Mouse (Mus musculus) adrenal gland, postnatal 4 days (tissue): ENCODE measurements at regions not wholly inside any gene's neighbourhood (a gene's known extent, or its start where the extent isn't known, plus 50 kb on each side); places are given as distances from the start of the nearest gene placed in this dataset.

Source experiments
- DNase-seq, 2 experiments: peaks; one replicate each; pipeline ENCODE4 v3.0.0; 2021 to 2022; ENCODE audit warnings: low spot score in 2 of 2, mixed read lengths in 2 of 2

- DNase-seq: peak in 1 of 2 experiments; percentile 37
These were observed 123.2 kb upstream of the Plekha5 start for GRCm38 (mm10) chr6:140300470-140301145.

GRCm38 (mm10) chr6:140299653-140300052 is 124.2 kb upstream of the Plekha5 start:
- DNase-seq: no peak

GRCm38 (mm10) chr6:140297969-140298554 is 125.8 kb upstream of the Plekha5 start:
- no peak for DNase-seq

GRCm38 (mm10) chr6:140297561-140297960 is 126.3 kb upstream of the Plekha5 start:
- no peak for DNase-seq

- DNase-seq: no peak
These were observed 133.7 kb upstream of the Plekha5 start for GRCm38 (mm10) chr6:140290109-140290508.

GRCm38 (mm10) chr6:140288799-140289198 is 135.1 kb upstream of the Plekha5 start:
- DNase-seq: no peak

- no peak for DNase-seq
These were observed 141.6 kb upstream of the Plekha5 start for GRCm38 (mm10) chr6:140282285-140282577.

- no peak for DNase-seq
These were observed 142.2 kb upstream of the Plekha5 start for GRCm38 (mm10) chr6:140281488-140282284.

GRCm38 (mm10) chr6:140280817-140281475 is 142.9 kb upstream of the Plekha5 start:
- DNase-seq: no peak

GRCm38 (mm10) chr6:140279736-140280370 is 144.0 kb upstream of the Plekha5 start:
- no peak for DNase-seq

GRCm38 (mm10) chr6:140278750-140279149 is 145.1 kb upstream of the Plekha5 start:
- no peak for DNase-seq

GRCm38 (mm10) chr6:140270592-140270991 is 153.3 kb upstream of the Plekha5 start:
- DNase-seq: no peak

- no peak for DNase-seq
These were observed 155.4 kb upstream of the Plekha5 start for GRCm38 (mm10) chr6:140268315-140269070.

- no peak for DNase-seq
These were observed 159.9 kb upstream of the Plekha5 start for GRCm38 (mm10) chr6:140263920-140264319.

- no peak for DNase-seq
These were observed 162.0 kb upstream of the Plekha5 start for GRCm38 (mm10) chr6:140261813-140262212.

- DNase-seq: no peak
These were observed 165.1 kb upstream of the Plekha5 start for GRCm38 (mm10) chr6:140258761-140259160.

- no peak for DNase-seq
These were observed 165.8 kb upstream of the Plekha5 start for GRCm38 (mm10) chr6:140258101-140258500.

GRCm38 (mm10) chr6:140251527-140251926 is 172.3 kb upstream of the Plekha5 start:
- DNase-seq: no peak

GRCm38 (mm10) chr6:140243411-140244151 is 180.3 kb upstream of the Plekha5 start:
- no peak for DNase-seq

- DNase-seq: no peak
These were observed 184.5 kb upstream of the Plekha5 start for GRCm38 (mm10) chr6:140239356-140239755.
